Mouse (Mus musculus) C2C12 (cell line): ENCODE data around the gene Actb. TPM values are rescaled to one million over a fixed set of nuclear protein-coding genes. Genes with fewer than 3 reads are reported as not detected.

Experiments
- H3K27me3 ChIP-seq: one replicate; pipeline ENCODE4 v1.6.1; 2011; ENCODE audit not compliant: control insufficient read depth, insufficient read depth, insufficient read length
- H3K36me3 ChIP-seq: one replicate; pipeline ENCODE4 v1.6.1; 2011; ENCODE audit not compliant: control insufficient read depth, insufficient read depth
- H3K4me3 ChIP-seq: one replicate; pipeline ENCODE4 v1.5.1; 2011; ENCODE audit warnings: mild to moderate bottlenecking, control low read depth; ENCODE audit not compliant: poor library complexity, insufficient read depth, severe bottlenecking
- H3K79me2 ChIP-seq: one replicate; pipeline ENCODE4 v1.6.1; 2011; ENCODE audit not compliant: control insufficient read depth, insufficient read depth
- H3K79me3 ChIP-seq: one replicate; pipeline ENCODE4 v1.6.1; 2011; ENCODE audit warnings: low read depth, control low read depth
- H3ac ChIP-seq: one replicate; pipeline ENCODE3; 2011; ENCODE audit warnings: low read depth; ENCODE audit not compliant: control insufficient read depth, insufficient read length
- CEBPB ChIP-seq: IDR thresholded peaks from one replicate; pipeline ENCODE4 v1.6.1; 2011; ENCODE audit warnings: low read depth, mild to moderate bottlenecking, control low read depth, moderate library complexity
- CTCF ChIP-seq: IDR thresholded peaks from one replicate; pipeline ENCODE4 v1.5.1; 2011; ENCODE audit not compliant: control insufficient read depth, insufficient read depth, insufficient read length
- FOSL1 ChIP-seq: IDR thresholded peaks from one replicate; pipeline ENCODE4 v1.8.0; 2011; ENCODE audit warnings: mild to moderate bottlenecking, low read length; ENCODE audit not compliant: poor library complexity, insufficient read depth, severe bottlenecking
- MAX ChIP-seq: IDR thresholded peaks from one replicate; pipeline ENCODE4 v1.6.1; 2011; ENCODE audit warnings: mild to moderate bottlenecking, control low read depth
- MYOD1 ChIP-seq: IDR thresholded peaks from one replicate; pipeline ENCODE4 v1.6.1; 2011; ENCODE audit warnings: low read depth; ENCODE audit not compliant: control insufficient read depth, insufficient read length
- MYOG ChIP-seq: IDR thresholded peaks from one replicate; pipeline ENCODE4 v1.6.1; 2011; ENCODE audit not compliant: control insufficient read depth, insufficient read length; ENCODE audit errors: extremely low read depth
- USF1 ChIP-seq: IDR thresholded peaks from one replicate; pipeline ENCODE4 v1.6.1; 2011; ENCODE audit warnings: low read depth, mild to moderate bottlenecking, control low read depth, moderate library complexity
- polyA plus RNA-seq: library from polyadenylated mRNA; unstranded; fragments of >200 nt; fragmentation: generic; extraction: Trizol; gene quantifications from one replicate; pipeline ENCODE4 v1.2.1, GENCODE M21; 2012; ENCODE audit warnings: missing spikeins

Actb gene
- polyA plus RNA-seq, 1 experiment, result 6,665 TPM

- peaks cover 25% of the 10 kb centered on the region for H3K79me2 ChIP-seq
- H3ac ChIP-seq, result peak overlapping the region; percentile 42
- H3K27me3 ChIP-seq, result no peaks in the 10 kb centered on the region
- H3K36me3 ChIP-seq, result no peaks in the 10 kb centered on the region
- no peak overlapping the region for H3K4me3 ChIP-seq
- H3K79me3 ChIP-seq, result peaks cover 18% of the 10 kb centered on the region
- TF ChIP-seq USF1 (no peak), CTCF (peak; percentile 58)
Measured at GRCm38 (mm10) chr5:142932084-142932685, 25.6 kb upstream of the Actb start.

GRCm38 (mm10) chr5:142931241-142931745 is 24.7 kb upstream of the Actb start:
- H3K79me3 ChIP-seq, result peaks cover 18% of the 10 kb centered on the region
- H3K27me3 ChIP-seq, result no peaks in the 10 kb centered on the region
- peak overlapping the region; percentile 30 for H3ac ChIP-seq
- no peak overlapping the region for H3K4me3 ChIP-seq
- peaks cover 25% of the 10 kb centered on the region for H3K79me2 ChIP-seq
- TF ChIP-seq MAX (no peak), CEBPB (no peak), MYOG (no peak), FOSL1 (no peak), CTCF (no peak), USF1 (no peak), MYOD1 (no peak)
- H3K36me3 ChIP-seq, result no peaks in the 10 kb centered on the region

GRCm38 (mm10) chr5:142929400-142929752 is 22.8 kb upstream of the Actb start:
- Histone ChIP-seq H3K79me3 (peaks cover 18% of the 10 kb centered on the region), H3K79me2 (peaks cover 25% of the 10 kb centered on the region), H3ac (peak overlapping the region; percentile 78), H3K36me3 (no peaks in the 10 kb centered on the region), H3K27me3 (no peaks in the 10 kb centered on the region), H3K4me3 (peak overlapping the region; percentile 45)
- TF ChIP-seq MYOG (no peak), CEBPB (no peak), USF1 (no peak), MYOD1 (peak; percentile 74), FOSL1 (no peak)

GRCm38 (mm10) chr5:142928749-142929399 is 22.3 kb upstream of the Actb start:
- peaks cover 18% of the 10 kb centered on the region for H3K79me3 ChIP-seq
- H3K36me3 ChIP-seq, result no peaks in the 10 kb centered on the region
- no peaks in the 10 kb centered on the region for H3K27me3 ChIP-seq
- peak overlapping the region; percentile 78 for H3ac ChIP-seq
- H3K79me2 ChIP-seq, result peaks cover 25% of the 10 kb centered on the region
- H3K4me3 ChIP-seq, result peak overlapping the region; percentile 45
- TF ChIP-seq MYOG (no peak), CTCF (no peak), CEBPB (no peak), FOSL1 (no peak), MYOD1 (no peak), USF1 (no peak), MAX (no peak)

DNA sequence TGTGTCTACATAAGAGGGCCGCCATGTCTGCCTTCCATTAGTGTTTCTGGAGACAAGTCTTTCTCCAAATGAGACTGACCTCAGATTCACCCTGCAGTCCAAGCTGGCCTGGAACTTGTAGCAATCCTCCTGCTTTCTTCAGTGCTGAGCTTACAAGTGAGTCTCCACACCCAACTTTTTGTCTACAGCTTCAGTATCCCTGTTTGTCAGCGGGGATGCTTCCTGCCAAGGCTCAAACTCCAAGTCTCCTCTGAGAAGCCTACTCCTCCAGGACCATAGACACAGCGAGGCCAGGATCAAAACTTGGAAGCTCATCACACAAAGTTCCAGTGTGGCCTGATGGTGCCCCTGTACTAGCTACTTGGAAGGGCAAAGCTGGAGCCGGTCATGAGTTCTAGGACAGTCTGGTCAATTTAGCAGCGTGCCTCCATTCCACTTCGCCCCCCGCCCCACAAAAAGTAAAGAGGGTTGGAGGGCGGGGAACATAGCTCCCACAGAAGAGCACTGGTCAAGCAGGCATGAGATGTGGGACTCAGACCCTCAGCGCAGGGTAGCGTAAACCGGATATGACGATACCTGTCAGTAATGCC is 20.9 kb upstream of the Actb start:
- Histone ChIP-seq H3K79me3 (peaks cover 18% of the 10 kb centered on the region), H3K4me3 (no peak overlapping the region)
- TF ChIP-seq USF1, result no peak
- no peak for TF ChIP-seq CEBPB
- no peak for TF ChIP-seq MYOD1
- no peak for TF ChIP-seq CTCF
- no peak for TF ChIP-seq MYOG
- no peak for TF ChIP-seq MAX
- TF ChIP-seq FOSL1, result no peak

DNA sequence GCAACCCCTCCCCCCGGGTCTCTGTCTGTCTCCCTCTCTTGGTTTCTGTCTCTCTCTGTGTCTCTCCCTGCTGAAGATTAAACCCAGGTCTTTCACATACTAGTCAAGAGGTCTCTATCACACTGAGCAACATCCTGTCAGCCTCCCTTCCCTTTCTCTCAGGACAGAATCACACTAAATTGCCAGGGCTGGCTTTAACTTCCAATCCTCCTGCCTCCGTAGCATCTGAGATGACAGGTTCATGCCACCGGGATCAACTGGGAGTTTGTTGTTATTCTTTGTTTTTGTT is 20.3 kb upstream of the Actb start:
- peaks cover 25% of the 10 kb centered on the region for H3K79me2 ChIP-seq
- H3K27me3 ChIP-seq, result no peaks in the 10 kb centered on the region
- no peak overlapping the region for H3K4me3 ChIP-seq
- no peak overlapping the region for H3ac ChIP-seq
- peaks cover 18% of the 10 kb centered on the region for H3K79me3 ChIP-seq
- TF ChIP-seq USF1 (no peak), CTCF (no peak), FOSL1 (no peak), MYOD1 (no peak), MAX (no peak), MYOG (no peak), CEBPB (no peak)
- H3K36me3 ChIP-seq, result no peaks in the 10 kb centered on the region

More for the DNA sequence above, 20.9 kb upstream of the Actb start:
- H3K36me3 ChIP-seq, result no peaks in the 10 kb centered on the region
- H3K27me3 ChIP-seq, result no peaks in the 10 kb centered on the region
- H3K79me2 ChIP-seq, result peaks cover 25% of the 10 kb centered on the region
- H3ac ChIP-seq, result no peak overlapping the region
